Mouse (Mus musculus) myocyte (in vitro differentiated cells): ENCODE results near the gene Gm5148. TPM values are rescaled to one million over a fixed set of nuclear protein-coding genes. Genes with fewer than 3 reads are reported as not detected.

ENCODE experiments used
- H3K27me3 ChIP-seq: one replicate; pipeline ENCODE4 v1.6.1; 2011; ENCODE audit not compliant: control insufficient read depth, insufficient read depth, insufficient read length
- H3K36me3 ChIP-seq: one replicate; pipeline ENCODE4 v1.6.1; 2011; ENCODE audit not compliant: control insufficient read depth, insufficient read depth
- H3K4me2 ChIP-seq: one replicate; pipeline ENCODE4 v1.6.1; 2011; ENCODE audit warnings: low read depth, control low read depth
- H3K4me3 ChIP-seq: one replicate; pipeline ENCODE4 v1.5.1; 2011; ENCODE audit warnings: mild to moderate bottlenecking, control low read depth, moderate library complexity
- H3K79me2 ChIP-seq: one replicate; pipeline ENCODE4 v1.6.1; 2011; ENCODE audit not compliant: control insufficient read depth, insufficient read depth
- H3ac ChIP-seq: one replicate; pipeline ENCODE4 v1.6.1; 2011; ENCODE audit not compliant: control insufficient read depth, insufficient read length
- CEBPB ChIP-seq: IDR thresholded peaks from 2 replicates; pipeline ENCODE4 v1.6.1; 2011; ENCODE audit warnings: mild to moderate bottlenecking, moderate library complexity; ENCODE audit not compliant: poor library complexity, insufficient read depth, severe bottlenecking
- E2F4 ChIP-seq: IDR thresholded peaks from one replicate; pipeline ENCODE4 v1.6.1; 2011; ENCODE audit warnings: mild to moderate bottlenecking, control low read depth, moderate library complexity; ENCODE audit not compliant: insufficient read depth
- MAX ChIP-seq: IDR thresholded peaks from one replicate; pipeline ENCODE4 v1.6.1; 2011; ENCODE audit warnings: low read depth, mild to moderate bottlenecking, control low read depth
- MYOD1 ChIP-seq, 3 experiments: IDR thresholded peaks; one replicate each; pipeline ENCODE4 v1.6.1; 2011; ENCODE audit warnings: control low read depth in 2 of 3, low read depth in 2 of 3, mild to moderate bottlenecking in 2 of 3, moderate library complexity in 1 of 3; ENCODE audit not compliant: insufficient read length in 2 of 3, control insufficient read depth in 1 of 3
- MYOG ChIP-seq, 3 experiments: IDR thresholded peaks; one replicate each; pipeline ENCODE4 v1.6.1; 2011; ENCODE audit warnings: control low read depth in 2 of 3, low read depth in 2 of 3, mild to moderate bottlenecking in 2 of 3; ENCODE audit not compliant: insufficient read length in 2 of 3, control insufficient read depth in 1 of 3, insufficient read depth in 1 of 3
- POLR2A ChIP-seq: IDR thresholded peaks from one replicate; pipeline ENCODE4 v1.6.1; 2011; ENCODE audit warnings: low read depth, mild to moderate bottlenecking, control low read depth, moderate library complexity; ENCODE audit not compliant: insufficient read length
- POLR2AphosphoS2 ChIP-seq: IDR thresholded peaks from one replicate; pipeline ENCODE4 v1.6.1; 2011; ENCODE audit warnings: low read depth, control low read depth; ENCODE audit not compliant: insufficient read length
- REST ChIP-seq: IDR thresholded peaks from one replicate; pipeline ENCODE4 v1.6.1; 2011; ENCODE audit warnings: mild to moderate bottlenecking, control low read depth, moderate library complexity; ENCODE audit not compliant: insufficient read depth, insufficient read length
- SRF ChIP-seq: IDR thresholded peaks from one replicate; pipeline ENCODE4 v1.6.1; 2011; ENCODE audit warnings: low read depth; ENCODE audit not compliant: control insufficient read depth, insufficient read length
- TCF12 ChIP-seq: IDR thresholded peaks from one replicate; pipeline ENCODE4 v1.6.1; 2011; ENCODE audit warnings: mild to moderate bottlenecking, control low read depth; ENCODE audit not compliant: poor library complexity, insufficient read depth, severe bottlenecking
- TCF3 ChIP-seq: IDR thresholded peaks from one replicate; pipeline ENCODE4 v1.6.1; 2011; ENCODE audit warnings: low read depth, control low read depth; ENCODE audit not compliant: insufficient read length
- USF1 ChIP-seq: IDR thresholded peaks from one replicate; pipeline ENCODE4 v1.6.1; 2011; ENCODE audit warnings: low read depth, mild to moderate bottlenecking, control low read depth, moderate library complexity
- polyA plus RNA-seq: library from polyadenylated mRNA; unstranded; fragments of >200 nt; fragmentation: generic; extraction: Trizol; gene quantifications from one replicate; pipeline ENCODE4 v1.2.1, GENCODE M21; 2012; ENCODE audit warnings: missing spikeins

The Gm5148 gene
- polyA plus RNA-seq, 1 experiment = 27.4 TPM

GRCm38 (mm10) chr3:37765971-37766370 is 41.7 kb upstream of the Gm5148 start:
- H3ac ChIP-seq = no peak overlapping the region
- H3K4me2 ChIP-seq = no peak overlapping the region
- no peaks in the 10 kb centered on the region for H3K36me3 ChIP-seq
- H3K79me2 ChIP-seq = no peaks in the 10 kb centered on the region
- H3K27me3 ChIP-seq = no peaks in the 10 kb centered on the region
- TF ChIP-seq POLR2AphosphoS2 = no peak
- H3K4me3 ChIP-seq = no peak overlapping the region

GRCm38 (mm10) chr3:37765275-37765674 is 41.0 kb upstream of the Gm5148 start:
- TF ChIP-seq MAX (no peak), TCF3 (no peak), SRF (no peak), POLR2A (no peak), MYOG (IDR thresholded peaks at IDR 0.05; ENCODE audit: control insufficient read depth in 1 of 3, insufficient read depth in 1 of 3, insufficient read length in 2 of 3, low read depth in 2 of 3) (no peak)
- no peak overlapping the region for H3ac ChIP-seq
- H3K79me2 ChIP-seq = no peaks in the 10 kb centered on the region
- H3K27me3 ChIP-seq = no peaks in the 10 kb centered on the region
- no peak overlapping the region for H3K4me2 ChIP-seq
- H3K4me3 ChIP-seq = no peak overlapping the region
- no peaks in the 10 kb centered on the region for H3K36me3 ChIP-seq

- Histone ChIP-seq H3K27me3 (no peaks in the 10 kb centered on the region), H3K4me3 (no peak overlapping the region), H3K79me2 (no peaks in the 10 kb centered on the region), H3ac (no peak overlapping the region), H3K4me2 (no peak overlapping the region), H3K36me3 (no peaks in the 10 kb centered on the region)
- no peak for TF ChIP-seq MYOG (IDR thresholded peaks at IDR 0.05; ENCODE audit: control insufficient read depth in 1 of 3, insufficient read depth in 1 of 3, insufficient read length in 2 of 3, low read depth in 2 of 3)
- TF ChIP-seq POLR2AphosphoS2 = no peak
Observed at GRCm38 (mm10) chr3:37762303-37762702, 38.0 kb upstream of the Gm5148 start.

GRCm38 (mm10) chr3:37761741-37762140 is 37.5 kb upstream of the Gm5148 start:
- no peak overlapping the region for H3ac ChIP-seq

GRCm38 (mm10) chr3:37760866-37761265 is 36.6 kb upstream of the Gm5148 start:
- Histone ChIP-seq H3K36me3 (no peaks in the 10 kb centered on the region), H3K79me2 (no peaks in the 10 kb centered on the region), H3K4me2 (no peak overlapping the region), H3ac (no peak overlapping the region), H3K27me3 (no peaks in the 10 kb centered on the region), H3K4me3 (no peak overlapping the region)
- TF ChIP-seq POLR2A = no peak
- no peak for TF ChIP-seq SRF
- TF ChIP-seq USF1 = no peak
- TF ChIP-seq POLR2AphosphoS2 = no peak
- TF ChIP-seq MYOD1 (IDR thresholded peaks at IDR 0.05; ENCODE audit: control insufficient read depth in 1 of 3, insufficient read length in 2 of 3, low read depth in 2 of 3) = no peak
- TF ChIP-seq TCF3 = no peak
- TF ChIP-seq CEBPB = no peak
- no peak for TF ChIP-seq MYOG (IDR thresholded peaks at IDR 0.05; ENCODE audit: control insufficient read depth in 1 of 3, insufficient read depth in 1 of 3, insufficient read length in 2 of 3, low read depth in 2 of 3)
- TF ChIP-seq REST = no peak
- no peak for TF ChIP-seq E2F4
- TF ChIP-seq TCF12 = no peak
- TF ChIP-seq MAX = no peak

More at GRCm38 (mm10) chr3:37761741-37762140, 37.5 kb upstream of the Gm5148 start:
- Histone ChIP-seq H3K4me3 (no peak overlapping the region), H3K36me3 (no peaks in the 10 kb centered on the region), H3K79me2 (no peaks in the 10 kb centered on the region), H3K27me3 (no peaks in the 10 kb centered on the region), H3K4me2 (no peak overlapping the region)
- TF ChIP-seq MYOD1 (IDR thresholded peaks at IDR 0.05; ENCODE audit: control insufficient read depth in 1 of 3, insufficient read length in 2 of 3, low read depth in 2 of 3) (no peak), MAX (no peak), POLR2AphosphoS2 (no peak), E2F4 (no peak), TCF12 (no peak)

- H3K4me3 ChIP-seq = no peak overlapping the region
- H3ac ChIP-seq = no peak overlapping the region
Observed at GRCm38 (mm10) chr3:37758611-37759322, 34.5 kb upstream of the Gm5148 start.

More at GRCm38 (mm10) chr3:37758611-37759322, 34.5 kb upstream of the Gm5148 start:
- Histone ChIP-seq H3K36me3 (no peaks in the 10 kb centered on the region), H3K27me3 (no peaks in the 10 kb centered on the region), H3K79me2 (no peaks in the 10 kb centered on the region), H3K4me2 (peak overlapping the region; percentile 30)
- TF ChIP-seq TCF12 (no peak), TCF3 (no peak), USF1 (no peak), SRF (no peak), MYOD1 (IDR thresholded peaks at IDR 0.05; ENCODE audit: control insufficient read depth in 1 of 3, insufficient read length in 2 of 3, low read depth in 2 of 3) (no peak), E2F4 (no peak), MAX (no peak), REST (no peak), POLR2AphosphoS2 (no peak), CEBPB (no peak), POLR2A (no peak)
